Mouse (Mus musculus): ENCODE results near the gene Sema3e.

DNA sequence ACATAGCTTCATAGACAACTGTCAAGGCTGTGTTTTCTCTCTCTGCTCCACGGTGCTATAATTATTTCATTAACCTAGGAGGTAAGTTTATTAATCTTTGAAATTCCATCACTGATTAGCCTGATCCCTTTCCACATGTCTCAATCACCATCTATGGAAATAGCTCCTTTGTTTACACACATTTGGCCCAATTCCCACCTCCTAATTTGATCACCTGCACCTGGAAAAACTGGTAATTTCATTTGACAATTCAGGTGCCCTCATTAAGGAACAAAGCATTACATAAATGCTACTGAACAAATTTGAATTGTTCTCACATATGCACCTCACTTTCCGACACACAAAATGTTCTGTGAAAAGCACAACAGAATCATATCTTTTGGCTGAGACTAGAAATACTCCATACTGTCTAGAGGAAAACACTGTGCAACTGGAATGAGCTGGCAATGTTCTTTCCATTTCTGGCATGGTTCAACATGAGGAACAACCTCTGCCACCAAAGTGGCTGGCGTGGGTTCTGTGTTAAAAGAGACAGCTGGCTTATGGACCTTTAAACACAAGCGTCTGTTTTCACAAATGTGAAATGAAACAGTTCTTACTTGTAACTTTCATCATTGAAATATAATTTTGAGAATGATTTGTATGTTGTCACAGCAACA lies 34.9 kb downstream of the Sema3e start:
- TF ChIP-seq CTCF (IDR thresholded peaks at IDR 0.05) (no peak), POLR2A (IDR thresholded peaks at IDR 0.05; ENCODE audit: insufficient read depth, low read depth, low read length) (no peak)
